Mouse (Mus musculus): ENCODE results near the gene 4921517D22Rik.

GRCm38 (mm10) chr13:59649781-59650180 lies 44.1 kb downstream of the 4921517D22Rik start:
- no peak for TF ChIP-seq POLR2A (IDR thresholded peaks at IDR 0.05; ENCODE audit: insufficient read length, low read depth)
- TF ChIP-seq POLR2AphosphoS2 (IDR thresholded peaks at IDR 0.05; ENCODE audit: insufficient read length, low read depth) = no peak
- no peak for TF ChIP-seq TCF12 (IDR thresholded peaks at IDR 0.05; ENCODE audit: insufficient read depth, poor library complexity, severe bottlenecking)
- TF ChIP-seq MYOG (IDR thresholded peaks at IDR 0.05; ENCODE audit: control insufficient read depth in 1 of 3, insufficient read depth in 1 of 3, insufficient read length in 2 of 3, low read depth in 2 of 3) = no peak
- TF ChIP-seq TCF3 (IDR thresholded peaks at IDR 0.05; ENCODE audit: insufficient read length, low read depth) = no peak
- no peak for TF ChIP-seq CEBPB (IDR thresholded peaks at IDR 0.05; ENCODE audit: insufficient read depth, poor library complexity, severe bottlenecking)
- TF ChIP-seq MYOD1 (IDR thresholded peaks at IDR 0.05; ENCODE audit: control insufficient read depth in 1 of 3, insufficient read length in 2 of 3, low read depth in 2 of 3) = no peak
- TF ChIP-seq MAX (IDR thresholded peaks at IDR 0.05; ENCODE audit: low read depth) = no peak

All from myocyte (in vitro differentiated cells).